Mouse (Mus musculus) limb, embryonic 11.5 days (tissue): ENCODE measurements at regions not wholly inside any gene's neighbourhood (a gene's known extent, or its start where the extent isn't known, plus 50 kb on each side); places are given as distances from the start of the nearest gene placed in this dataset.
"Not testable (repeated sequence)": the region's sequence is repeated elsewhere in the genome, so short reads cannot be mapped to it uniquely, and the experiment has no call there.

ENCODE experiments used
- ATAC-seq: fragments of 200-750 bp; cut with Nextera tagmentation; 2 replicates; pipeline ENCODE4 v1.8.0; 2017; ENCODE audit warnings: low read depth; ENCODE audit not compliant: insufficient number of reproducible peaks, low FRiP score, low TSS enrichment
- DNase-seq: peaks from one replicate; pipeline ENCODE4 v3.0.0-alpha.2; 2015; ENCODE audit warnings: low spot score
- H3K27ac ChIP-seq: fragments of 300-500 bp; sonication (generic); replicated peaks from 2 replicates; pipeline ENCODE4 v1.5.1; 2014; ENCODE audit warnings: low read depth, mild to moderate bottlenecking, low read length
- H3K27me3 ChIP-seq: fragments of 300-500 bp; sonication (generic); 2 replicates; pipeline ENCODE4 v1.6.1; 2014; ENCODE audit warnings: mild to moderate bottlenecking, low read length, mixed read lengths; ENCODE audit not compliant: control insufficient read depth, insufficient read depth
- H3K36me3 ChIP-seq: fragments of 300-500 bp; sonication (generic); 2 replicates; pipeline ENCODE4 v1.6.1; 2014; ENCODE audit warnings: mild to moderate bottlenecking, low read length, moderate library complexity, mixed read lengths; ENCODE audit not compliant: control insufficient read depth, insufficient read depth
- H3K4me1 ChIP-seq: fragments of 300-500 bp; sonication (generic); 2 replicates; pipeline ENCODE4 v1.6.1; 2014; ENCODE audit warnings: low read length, mixed read lengths; ENCODE audit not compliant: control insufficient read depth, insufficient read depth
- H3K4me2 ChIP-seq: fragments of 300-500 bp; sonication (generic); 2 replicates; pipeline ENCODE4 v1.6.1; 2014; ENCODE audit warnings: low read depth, mild to moderate bottlenecking, moderate library complexity; ENCODE audit not compliant: severe bottlenecking
- H3K4me3 ChIP-seq: fragments of 300-500 bp; sonication (generic); 2 replicates; pipeline ENCODE4 v1.5.1; 2014; ENCODE audit warnings: low read depth, low read length
- H3K9ac ChIP-seq: fragments of 300-500 bp; sonication (generic); 2 replicates; pipeline ENCODE4 v1.6.1; 2014; ENCODE audit warnings: mild to moderate bottlenecking, low read length
- H3K9me3 ChIP-seq: fragments of 300-500 bp; sonication (generic); 2 replicates; pipeline ENCODE4 v1.6.1; 2016; ENCODE audit warnings: low read length; ENCODE audit not compliant: control insufficient read depth
- WGBS: fragments of 180-500 bp; shearing (Covaris S2); extraction: QIAGEN DNeasy Blood & Tissue Kit; methylation state at CpG from one replicate; pipeline ENCODE4 v1.1.7; 2014; 5-methylcytosine and 5-hydroxymethylcytosine counted together

- no peak overlapping the region for H3K4me3 ChIP-seq
- WGBS = 19% methylated on average over 6 of the region's 6 CpGs
- ATAC-seq (no peak; the same call in 1 of the 2 replicates), DNase-seq (peak; percentile 37)
- H3K9ac ChIP-seq = no peak overlapping the region
- H3K4me1 ChIP-seq = no peaks in the 10 kb centered on the region
- H3K27me3 ChIP-seq = no peaks in the 10 kb centered on the region
- H3K27ac ChIP-seq = no peak overlapping the region
- no peaks in the 10 kb centered on the region for H3K36me3 ChIP-seq
- no peaks in the 10 kb centered on the region for H3K9me3 ChIP-seq
- H3K4me2 ChIP-seq = no peak overlapping the region
Measured at GRCm38 (mm10) chr1:64381264-64381663, 151.2 kb upstream of the Creb1 start.

- ATAC-seq, H3K4me2 ChIP-seq, H3K4me1 ChIP-seq, H3K9ac ChIP-seq, H3K4me3 ChIP-seq, H3K27ac ChIP-seq, H3K36me3 ChIP-seq, H3K27me3 ChIP-seq, DNase-seq, H3K9me3 ChIP-seq: not testable (repeated sequence)
- 88% methylated on average over 1 of the region's 1 CpGs for WGBS
Measured at GRCm38 (mm10) chr1:64376426-64376825, 156.0 kb upstream of the Creb1 start.

GRCm38 (mm10) chr1:64374286-64375071 lies 158.0 kb upstream of the Creb1 start:
- 66% methylated on average over 13 of the region's 13 CpGs for WGBS
- no peaks in the 10 kb centered on the region for H3K4me1 ChIP-seq
- no peak overlapping the region for H3K4me3 ChIP-seq
- no peak overlapping the region for H3K27ac ChIP-seq
- no peak for ATAC-seq
- no peaks in the 10 kb centered on the region for H3K9me3 ChIP-seq
- H3K36me3 ChIP-seq = no peaks in the 10 kb centered on the region
- no peak for DNase-seq
- no peak overlapping the region for H3K9ac ChIP-seq
- no peaks in the 10 kb centered on the region for H3K27me3 ChIP-seq
- no peak overlapping the region for H3K4me2 ChIP-seq

GRCm38 (mm10) chr1:64364095-64364494 lies 168.3 kb upstream of the Creb1 start:
- Histone ChIP-seq H3K4me3 (no peak overlapping the region), H3K4me2 (no peak overlapping the region), H3K27me3 (no peaks in the 10 kb centered on the region), H3K36me3 (no peaks in the 10 kb centered on the region), H3K27ac (no peak overlapping the region), H3K9ac (no peak overlapping the region), H3K9me3 (no peaks in the 10 kb centered on the region), H3K4me1 (no peaks in the 10 kb centered on the region)
- DNase-seq (no peak), ATAC-seq (no peak)
- WGBS = 76% methylated on average over 1 of the region's 1 CpGs

GRCm38 (mm10) chr1:64361959-64362638 lies 170.3 kb upstream of the Creb1 start:
- H3K27ac ChIP-seq = no peak overlapping the region
- H3K4me3 ChIP-seq = no peak overlapping the region
- no peaks in the 10 kb centered on the region for H3K27me3 ChIP-seq
- no peaks in the 10 kb centered on the region for H3K9me3 ChIP-seq
- DNase-seq (no peak), ATAC-seq (no peak)
- H3K9ac ChIP-seq = no peak overlapping the region
- no peaks in the 10 kb centered on the region for H3K36me3 ChIP-seq
- WGBS = 87% methylated on average over 4 of the region's 4 CpGs
- H3K4me1 ChIP-seq = no peaks in the 10 kb centered on the region
- no peak overlapping the region for H3K4me2 ChIP-seq

GRCm38 (mm10) chr1:64343268-64343667 lies 189.2 kb upstream of the Creb1 start:
- no peak overlapping the region for H3K4me3 ChIP-seq
- no peak overlapping the region for H3K9ac ChIP-seq
- DNase-seq (no peak), ATAC-seq (no peak)
- no peak overlapping the region for H3K4me2 ChIP-seq
- no peaks in the 10 kb centered on the region for H3K9me3 ChIP-seq
- no peaks in the 10 kb centered on the region for H3K36me3 ChIP-seq
- 75% methylated on average over 3 of the region's 3 CpGs for WGBS
- H3K27ac ChIP-seq = no peak overlapping the region
- H3K27me3 ChIP-seq = no peaks in the 10 kb centered on the region
- no peaks in the 10 kb centered on the region for H3K4me1 ChIP-seq

GRCm38 (mm10) chr1:64341596-64341995 lies 190.8 kb upstream of the Creb1 start:
- Histone ChIP-seq H3K4me2 (no peak overlapping the region), H3K9ac (no peak overlapping the region), H3K9me3 (no peaks in the 10 kb centered on the region), H3K27ac (no peak overlapping the region), H3K4me1 (no peaks in the 10 kb centered on the region), H3K27me3 (no peaks in the 10 kb centered on the region), H3K36me3 (no peaks in the 10 kb centered on the region), H3K4me3 (no peak overlapping the region)
- ATAC-seq (no peak), DNase-seq (no peak)
- WGBS = 93% methylated on average over 6 of the region's 6 CpGs

GRCm38 (mm10) chr1:64338575-64338961 lies 193.9 kb upstream of the Creb1 start:
- Histone ChIP-seq H3K4me1 (no peaks in the 10 kb centered on the region), H3K36me3 (no peaks in the 10 kb centered on the region), H3K4me2 (no peak overlapping the region), H3K27me3 (no peaks in the 10 kb centered on the region), H3K27ac (no peak overlapping the region), H3K4me3 (no peak overlapping the region), H3K9ac (no peak overlapping the region), H3K9me3 (no peaks in the 10 kb centered on the region)
- DNase-seq = no peak
- WGBS = 44% methylated on average over 9 of the region's 9 CpGs
- no peak for ATAC-seq
